Mouse (Mus musculus): ENCODE results near the gene Filip1.
"Not testable (repeated sequence)": the region's sequence is repeated elsewhere in the genome, so short reads cannot be mapped to it uniquely, and the experiment has no call there.

DNA sequence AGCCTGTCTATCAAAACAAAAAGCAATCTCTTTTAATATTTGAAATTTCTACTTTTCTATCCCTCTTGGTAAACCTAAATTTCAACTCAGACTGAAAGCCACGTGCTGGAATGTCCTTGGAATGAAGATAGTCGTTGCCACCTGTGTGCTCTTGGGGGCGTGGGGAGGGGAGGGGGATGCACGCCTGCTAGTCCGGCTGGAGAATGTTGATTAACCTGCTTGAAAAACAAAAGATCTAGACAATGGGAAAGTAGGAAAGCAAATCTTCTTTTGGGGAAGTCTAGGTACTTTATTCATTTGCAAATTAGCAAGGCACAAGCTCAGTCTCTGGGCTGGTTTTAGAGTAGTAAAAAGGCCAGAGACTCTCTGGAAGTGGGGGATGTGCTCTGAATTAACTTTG is 36.6 kb upstream of the Filip1 start:
- not testable (repeated sequence) for TF ChIP-seq TBP (IDR thresholded peaks at IDR 0.05; ENCODE audit: low read depth, low read length); E2F4 (IDR thresholded peaks at IDR 0.05; ENCODE audit: borderline replicate concordance, low read depth, low read length); POLR2A (IDR thresholded peaks at IDR 0.05; ENCODE audit: control insufficient read depth in 1 of 2, insufficient read depth in 1 of 2, low read depth in 1 of 2, low read length in 2 of 2, poor library complexity in 1 of 2); BHLHE40 (IDR thresholded peaks at IDR 0.05; ENCODE audit: borderline replicate concordance, low read depth, low read length); EP300 (IDR thresholded peaks at IDR 0.05; ENCODE audit: low read depth in 1 of 2, low read length in 2 of 2); GATA1 (IDR thresholded peaks at IDR 0.05; ENCODE audit: low read depth, low read length); SMC3 (IDR thresholded peaks at IDR 0.05; ENCODE audit: low read depth, low read length)

Measured in MEL (cell line).